Mouse (Mus musculus) heart, adult 8-10 months (tissue): ENCODE measurements around the gene Rhox10. TPM values are rescaled to one million over a fixed set of nuclear protein-coding genes. Genes with fewer than 3 reads are reported as not detected.
"Not testable (repeated sequence)": the region's sequence is repeated elsewhere in the genome, so short reads cannot be mapped to it uniquely, and the experiment has no call there.

Experiments used
- DNase-seq: peaks from one replicate; pipeline ENCODE4 v3.0.0; 2022; ENCODE audit warnings: low spot score
- total RNA-seq, 4 experiments: library from RNA; stranded (reverse); gene quantifications; 2 replicates each; pipeline ENCODE4 v1.2.4; 2022

Rhox10 gene
- total RNA-seq, result not detected

GRCm38 (mm10) chrX:38066175-38066574 is at the start of gene Rhox10:
TSS of gene Rhox10 (plus strand) at chrX:38066475.
- DNase-seq, result no peak

- not testable (repeated sequence) for DNase-seq
Measured at GRCm38 (mm10) chrX:38018597-38018996, 47.7 kb upstream of the Rhox10 start, which contains the start of gene Btg1-ps1. TSS of gene Btg1-ps1 (minus strand) at chrX:38018815.

- no peak for DNase-seq
Measured at GRCm38 (mm10) chrX:38033841-38034240, 32.4 kb upstream of the Rhox10 start.

- DNase-seq, result no peak
Measured at GRCm38 (mm10) chrX:38039666-38040065, 26.6 kb upstream of the Rhox10 start.

GRCm38 (mm10) chrX:38043014-38043413 is 23.3 kb upstream of the Rhox10 start, which contains the start of gene Btg1-ps2:
TSS of gene Btg1-ps2 (minus strand) at chrX:38043114.
- not testable (repeated sequence) for DNase-seq

- DNase-seq, result no peak
Measured at GRCm38 (mm10) chrX:38061544-38061943, 4.7 kb upstream of the Rhox10 start.

- peak; percentile 1 for DNase-seq
Measured at GRCm38 (mm10) chrX:38084226-38084625, 18.0 kb downstream of the Rhox10 start.

GRCm38 (mm10) chrX:38085041-38085440 is 18.8 kb downstream of the Rhox10 start, which contains the start of gene Rhox11:
TSS of gene Rhox11 (minus strand) at chrX:38085141.
- DNase-seq, result no peak

GRCm38 (mm10) chrX:38110807-38111206 is 44.5 kb downstream of the Rhox10 start, which contains the start of gene Rhox12:
TSS of gene Rhox12 (minus strand) at chrX:38110907.
- DNase-seq, result no peak

- DNase-seq, result no peak
Measured at GRCm38 (mm10) chrX:38120982-38121381, 54.7 kb downstream of the Rhox10 start, which contains the start of gene Rhox13. TSS of gene Rhox13 (plus strand) at chrX:38121219.

Other genes starting within 250 kb of the Rhox10 start
- gene Rhox6, start 239.6 kb upstream of the Rhox10 start, total RNA-seq, result not detected
- not detected for gene Rhox7a, start 234.8 kb upstream of the Rhox10 start, total RNA-seq
- gene Rhox8, start 187.5 kb upstream of the Rhox10 start, total RNA-seq, result not detected
- gene Rhox7b, start 169.2 kb upstream of the Rhox10 start, total RNA-seq, result not detected
- not detected for gene Rhox9, start 164.7 kb upstream of the Rhox10 start, total RNA-seq
- not detected for gene Btg1-ps1, start 47.7 kb upstream of the Rhox10 start, total RNA-seq
- gene Btg1-ps2, start 23.4 kb upstream of the Rhox10 start, total RNA-seq, result not detected
- gene Rhox11, start 18.7 kb downstream of the Rhox10 start, total RNA-seq, result not detected
- not detected for gene Rhox12, start 44.4 kb downstream of the Rhox10 start, total RNA-seq
- gene Rhox13, start 54.7 kb downstream of the Rhox10 start, total RNA-seq, result not detected
- gene Zbtb33, start 123.3 kb downstream of the Rhox10 start, total RNA-seq, result 10 to 100 TPM in 2 of 4 experiments, 1 to 10 TPM in 2; 8.6 to 10.7 (median 10.1) TPM
- 1 to 10 TPM in 1 of 4 experiments, under 1 TPM in 3; 0.63 to 1.5 (median 0.72) TPM for gene Tmem255a, start 186.0 kb downstream of the Rhox10 start, total RNA-seq
- not detected for gene Atp1b4, start 249.7 kb downstream of the Rhox10 start, total RNA-seq